Mouse (Mus musculus): ENCODE data around the gene B4galt3. TPM values are rescaled to one million over a fixed set of nuclear protein-coding genes. Genes with fewer than 3 reads are reported as not detected.

B4galt3 gene
- total and polyA plus RNA-seq, 3 experiments, result 16.8 to 33.1 TPM; not detected in 1

Other genes with a start within 250 kb of the B4galt3 start
- gene Fcgr3, start 205.4 kb upstream of the B4galt3 start, total RNA-seq (2012; rRNA removed), result 0.39 and 0.62 TPM in 2 replicates
- 1 to 10 TPM in 1 of 2 experiments, not detected in 1; 6.1 TPM for gene Fcgr3, start 205.4 kb upstream of the B4galt3 start, polyA plus RNA-seq (2012; ENCODE audit: insufficient read depth in 1 of 2, insufficient read length in 2 of 2, low read depth in 1 of 2, low replicate concordance in 2 of 2, missing spikeins in 1 of 2)
- gene Cfap126, start 156.4 kb upstream of the B4galt3 start, total RNA-seq (2012; rRNA removed), result 0.69 and 0.75 TPM in 2 replicates
- gene Cfap126, start 156.4 kb upstream of the B4galt3 start, polyA plus RNA-seq (2012; ENCODE audit: insufficient read depth in 1 of 2, insufficient read length in 2 of 2, low read depth in 1 of 2, low replicate concordance in 2 of 2, missing spikeins in 1 of 2), result 1 to 10 TPM in 1 of 2 experiments, not detected in 1; 3.5 TPM
- 79.4 and 88.2 TPM in 2 replicates for gene Sdhc, start 119.7 kb upstream of the B4galt3 start, total RNA-seq (2012; rRNA removed)
- 100 to 1,000 TPM in 1 of 2 experiments, not detected in 1; 224 TPM for gene Sdhc, start 119.7 kb upstream of the B4galt3 start, polyA plus RNA-seq (2012; ENCODE audit: insufficient read depth in 1 of 2, insufficient read length in 2 of 2, low read depth in 1 of 2, low replicate concordance in 2 of 2, missing spikeins in 1 of 2)
- 0.10 TPM in 1 of 2 replicates, not detected in the other for gene Mpz, start 119.6 kb upstream of the B4galt3 start, total RNA-seq (2012; rRNA removed)
- gene Mpz, start 119.6 kb upstream of the B4galt3 start, polyA plus RNA-seq (2012; ENCODE audit: insufficient read depth in 1 of 2, insufficient read length in 2 of 2, low read depth in 1 of 2, low replicate concordance in 2 of 2, missing spikeins in 1 of 2), result under 1 TPM in 1 of 2 experiments, not detected in 1; 0.28 TPM
- not detected in 2 replicates for gene Pcp4l1, start 74.1 kb upstream of the B4galt3 start, total RNA-seq (2012; rRNA removed)
- gene Pcp4l1, start 74.1 kb upstream of the B4galt3 start, polyA plus RNA-seq (2012; ENCODE audit: insufficient read depth in 1 of 2, insufficient read length in 2 of 2, low read depth in 1 of 2, low replicate concordance in 2 of 2, missing spikeins in 1 of 2), result not detected
- gene Nr1i3, start 56.4 kb upstream of the B4galt3 start, total RNA-seq (2012; rRNA removed), result 1.4 and 1.7 TPM in 2 replicates
- gene Nr1i3, start 56.4 kb upstream of the B4galt3 start, polyA plus RNA-seq (2012; ENCODE audit: insufficient read depth in 1 of 2, insufficient read length in 2 of 2, low read depth in 1 of 2, low replicate concordance in 2 of 2, missing spikeins in 1 of 2), result under 1 TPM in 1 of 2 experiments, not detected in 1; 0.24 TPM
- gene Tomm40l, start 47.8 kb upstream of the B4galt3 start, total RNA-seq (2012; rRNA removed), result 38.0 and 40.7 TPM in 2 replicates
- 10 to 100 TPM in 1 of 2 experiments, not detected in 1; 43.4 TPM for gene Tomm40l, start 47.8 kb upstream of the B4galt3 start, polyA plus RNA-seq (2012; ENCODE audit: insufficient read depth in 1 of 2, insufficient read length in 2 of 2, low read depth in 1 of 2, low replicate concordance in 2 of 2, missing spikeins in 1 of 2)
- not detected in 2 replicates for gene Apoa2, start 45.3 kb upstream of the B4galt3 start, total RNA-seq (2012; rRNA removed)
- under 1 TPM in 1 of 2 experiments, not detected in 1; 0.15 TPM for gene Apoa2, start 45.3 kb upstream of the B4galt3 start, polyA plus RNA-seq (2012; ENCODE audit: insufficient read depth in 1 of 2, insufficient read length in 2 of 2, low read depth in 1 of 2, low replicate concordance in 2 of 2, missing spikeins in 1 of 2)
- 0.36 and 0.62 TPM in 2 replicates for gene Fcer1g, start 36.0 kb upstream of the B4galt3 start, total RNA-seq (2012; rRNA removed)
- 1 to 10 TPM in 1 of 2 experiments, not detected in 1; 1.1 TPM for gene Fcer1g, start 36.0 kb upstream of the B4galt3 start, polyA plus RNA-seq (2012; ENCODE audit: insufficient read depth in 1 of 2, insufficient read length in 2 of 2, low read depth in 1 of 2, low replicate concordance in 2 of 2, missing spikeins in 1 of 2)
- not detected in 2 replicates for gene Adamts4, start 19.9 kb upstream of the B4galt3 start, total RNA-seq (2012; rRNA removed)
- under 1 TPM in 1 of 2 experiments, not detected in 1; 0.03 TPM for gene Adamts4, start 19.9 kb upstream of the B4galt3 start, polyA plus RNA-seq (2012; ENCODE audit: insufficient read depth in 1 of 2, insufficient read length in 2 of 2, low read depth in 1 of 2, low replicate concordance in 2 of 2, missing spikeins in 1 of 2)
- gene Ndufs2, start 18.9 kb upstream of the B4galt3 start, total RNA-seq (2012; rRNA removed), result 164 and 169 TPM in 2 replicates
- gene Ndufs2, start 18.9 kb upstream of the B4galt3 start, polyA plus RNA-seq (2012; ENCODE audit: insufficient read depth in 1 of 2, insufficient read length in 2 of 2, low read depth in 1 of 2, low replicate concordance in 2 of 2, missing spikeins in 1 of 2), result 100 to 1,000 TPM; 292 to 415 TPM
- gene Ppox, start 10.9 kb downstream of the B4galt3 start, total RNA-seq (2012; rRNA removed), result 21.5 and 27.0 TPM in 2 replicates
- 10 to 100 TPM in 1 of 2 experiments, not detected in 1; 63.6 TPM for gene Ppox, start 10.9 kb downstream of the B4galt3 start, polyA plus RNA-seq (2012; ENCODE audit: insufficient read depth in 1 of 2, insufficient read length in 2 of 2, low read depth in 1 of 2, low replicate concordance in 2 of 2, missing spikeins in 1 of 2)
- gene Usp21, start 17.7 kb downstream of the B4galt3 start, total RNA-seq (2012; rRNA removed), result 10.0 and 11.3 TPM in 2 replicates
- 10 to 100 TPM in 1 of 2 experiments, not detected in 1; 66.4 TPM for gene Usp21, start 17.7 kb downstream of the B4galt3 start, polyA plus RNA-seq (2012; ENCODE audit: insufficient read depth in 1 of 2, insufficient read length in 2 of 2, low read depth in 1 of 2, low replicate concordance in 2 of 2, missing spikeins in 1 of 2)
- gene Ufc1, start 24.7 kb downstream of the B4galt3 start, total RNA-seq (2012; rRNA removed), result 100 and 101 TPM in 2 replicates
- 100 to 1,000 TPM in 1 of 2 experiments, 10 to 100 TPM in 1; 71.0 to 408 TPM for gene Ufc1, start 24.7 kb downstream of the B4galt3 start, polyA plus RNA-seq (2012; ENCODE audit: insufficient read depth in 1 of 2, insufficient read length in 2 of 2, low read depth in 1 of 2, low replicate concordance in 2 of 2, missing spikeins in 1 of 2)
- gene Dedd, start 58.8 kb downstream of the B4galt3 start, total RNA-seq (2012; rRNA removed), result 24.9 and 28.7 TPM in 2 replicates
- 10 to 100 TPM in 1 of 2 experiments, not detected in 1; 44.9 TPM for gene Dedd, start 58.8 kb downstream of the B4galt3 start, polyA plus RNA-seq (2012; ENCODE audit: insufficient read depth in 1 of 2, insufficient read length in 2 of 2, low read depth in 1 of 2, low replicate concordance in 2 of 2, missing spikeins in 1 of 2)
- 17.9 and 20.0 TPM in 2 replicates for gene Nit1, start 75.3 kb downstream of the B4galt3 start, total RNA-seq (2012; rRNA removed)
- gene Nit1, start 75.3 kb downstream of the B4galt3 start, polyA plus RNA-seq (2012; ENCODE audit: insufficient read depth in 1 of 2, insufficient read length in 2 of 2, low read depth in 1 of 2, low replicate concordance in 2 of 2, missing spikeins in 1 of 2), result 10 to 100 TPM in 1 of 2 experiments, not detected in 1; 26.3 TPM
- 33.8 and 36.2 TPM in 2 replicates for gene Pfdn2, start 75.3 kb downstream of the B4galt3 start, total RNA-seq (2012; rRNA removed)
- 100 to 1,000 TPM in 1 of 2 experiments, not detected in 1; 329 TPM for gene Pfdn2, start 75.3 kb downstream of the B4galt3 start, polyA plus RNA-seq (2012; ENCODE audit: insufficient read depth in 1 of 2, insufficient read length in 2 of 2, low read depth in 1 of 2, low replicate concordance in 2 of 2, missing spikeins in 1 of 2)
- 0.08 and 0.10 TPM in 2 replicates for gene Klhdc9, start 90.5 kb downstream of the B4galt3 start, total RNA-seq (2012; rRNA removed)
- gene Klhdc9, start 90.5 kb downstream of the B4galt3 start, polyA plus RNA-seq (2012; ENCODE audit: insufficient read depth in 1 of 2, insufficient read length in 2 of 2, low read depth in 1 of 2, low replicate concordance in 2 of 2, missing spikeins in 1 of 2), result not detected
- gene Nectin4, start 99.8 kb downstream of the B4galt3 start, total RNA-seq (2012; rRNA removed), result 0.04 TPM in 1 of 2 replicates, not detected in the other
- under 1 TPM in 1 of 2 experiments, not detected in 1; 0.15 TPM for gene Nectin4, start 99.8 kb downstream of the B4galt3 start, polyA plus RNA-seq (2012; ENCODE audit: insufficient read depth in 1 of 2, insufficient read length in 2 of 2, low read depth in 1 of 2, low replicate concordance in 2 of 2, missing spikeins in 1 of 2)
- gene Arhgap30, start 118.6 kb downstream of the B4galt3 start, total RNA-seq (2012; rRNA removed), result 31.0 and 31.5 TPM in 2 replicates
- 10 to 100 TPM in 1 of 2 experiments, not detected in 1; 41.2 TPM for gene Arhgap30, start 118.6 kb downstream of the B4galt3 start, polyA plus RNA-seq (2012; ENCODE audit: insufficient read depth in 1 of 2, insufficient read length in 2 of 2, low read depth in 1 of 2, low replicate concordance in 2 of 2, missing spikeins in 1 of 2)
- gene Usf1, start 141.0 kb downstream of the B4galt3 start, total RNA-seq (2012; rRNA removed), result 50.0 and 56.0 TPM in 2 replicates
- 10 to 100 TPM in 1 of 2 experiments, not detected in 1; 55.0 TPM for gene Usf1, start 141.0 kb downstream of the B4galt3 start, polyA plus RNA-seq (2012; ENCODE audit: insufficient read depth in 1 of 2, insufficient read length in 2 of 2, low read depth in 1 of 2, low replicate concordance in 2 of 2, missing spikeins in 1 of 2)
- 0.49 and 0.50 TPM in 2 replicates for gene Tstd1, start 148.5 kb downstream of the B4galt3 start, total RNA-seq (2012; rRNA removed)
- gene Tstd1, start 148.5 kb downstream of the B4galt3 start, polyA plus RNA-seq (2012; ENCODE audit: insufficient read depth in 1 of 2, insufficient read length in 2 of 2, low read depth in 1 of 2, low replicate concordance in 2 of 2, missing spikeins in 1 of 2), result 1 to 10 TPM in 1 of 2 experiments, not detected in 1; 1.4 TPM
- 0.31 and 0.42 TPM in 2 replicates for gene F11r, start 167.2 kb downstream of the B4galt3 start, total RNA-seq (2012; rRNA removed)
- 1 to 10 TPM in 1 of 2 experiments, not detected in 1; 1.8 TPM for gene F11r, start 167.2 kb downstream of the B4galt3 start, polyA plus RNA-seq (2012; ENCODE audit: insufficient read depth in 1 of 2, insufficient read length in 2 of 2, low read depth in 1 of 2, low replicate concordance in 2 of 2, missing spikeins in 1 of 2)
- gene Alyref2, start 233.2 kb downstream of the B4galt3 start, total RNA-seq (2012; rRNA removed), result 4.6 and 5.5 TPM in 2 replicates
- 1 to 10 TPM in 1 of 2 experiments, not detected in 1; 8.8 TPM for gene Alyref2, start 233.2 kb downstream of the B4galt3 start, polyA plus RNA-seq (2012; ENCODE audit: insufficient read depth in 1 of 2, insufficient read length in 2 of 2, low read depth in 1 of 2, low replicate concordance in 2 of 2, missing spikeins in 1 of 2)